Mouse (Mus musculus) heart, postnatal 10 days (tissue): ENCODE measurements around the gene Gpr142. TPM values are rescaled to one million over a fixed set of nuclear protein-coding genes. Genes with fewer than 3 reads are reported as not detected.

Experiments used
- DNase-seq, 2 experiments: peaks; one replicate each; pipeline ENCODE4 v3.0.0; 2021
- intact Hi-C: fragments of 180-260 bp; cut with DNase I; formaldehyde crosslinking; loops from one replicate; pipeline ENCODE4 v1.15.1; 2025
- total RNA-seq, 2 experiments: library from RNA; stranded (reverse); gene quantifications; 2 replicates each; pipeline ENCODE4 v1.2.3; 2021

Gpr142 gene
- total RNA-seq, 2 experiments from 2014 or later, result not detected

DNA sequence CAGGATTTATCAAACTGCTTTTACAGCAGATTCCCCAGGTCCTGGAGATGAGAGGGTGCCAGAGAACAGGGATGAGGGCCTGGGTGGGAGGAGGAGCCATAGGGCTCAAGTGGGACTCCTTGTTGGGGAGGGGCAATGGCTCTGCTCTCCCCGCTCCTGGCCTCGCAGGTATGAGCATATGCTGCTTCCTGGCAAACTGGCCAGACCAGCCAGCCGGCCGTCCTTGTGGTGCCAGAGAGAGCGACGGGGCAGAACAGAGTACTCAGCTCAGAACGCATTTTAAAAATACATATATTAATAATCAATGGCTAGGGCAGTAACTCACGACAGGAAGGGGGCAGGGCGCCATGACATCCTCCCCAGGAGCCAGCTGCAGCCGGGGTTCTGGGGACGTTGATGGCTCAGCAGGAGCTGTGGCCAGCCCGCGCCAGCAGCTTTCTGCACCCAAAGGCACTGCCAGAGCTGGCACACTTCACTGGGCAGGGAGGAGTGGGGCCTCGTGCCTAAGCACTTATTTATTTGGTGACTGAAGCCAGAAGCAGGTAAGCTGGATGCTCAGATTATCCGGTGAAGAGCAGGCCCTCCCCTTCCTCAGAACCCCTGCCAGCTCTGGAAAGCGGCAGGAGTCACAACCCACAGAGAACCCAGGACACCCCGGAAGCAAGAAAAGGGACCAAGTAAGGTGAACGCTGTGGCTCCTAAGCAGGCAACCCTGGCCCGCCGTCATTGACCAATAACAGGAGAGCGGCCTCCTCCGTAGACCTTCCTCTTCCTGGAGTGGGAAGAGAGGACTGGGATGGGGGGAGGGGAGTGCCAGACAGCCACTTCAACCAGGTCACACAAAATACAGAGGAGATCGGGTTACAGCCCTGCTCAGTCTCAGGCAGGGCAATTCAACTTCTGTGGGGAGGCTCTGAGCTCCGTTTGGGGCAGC is 31.0 kb downstream of the Gpr142 start:
- intact Hi-C loops, result loop anchor here (2.0 kb wide), 1 partner anchor 17 kb away; no protein-coding TSS in a partner anchor
- DNase-seq, result peak; percentile 66 to 75

GRCm38 (mm10) chr11:114830433-114830773 is 31.7 kb downstream of the Gpr142 start:
- intact Hi-C loops, result no loop called here
- no peak for DNase-seq

DNA sequence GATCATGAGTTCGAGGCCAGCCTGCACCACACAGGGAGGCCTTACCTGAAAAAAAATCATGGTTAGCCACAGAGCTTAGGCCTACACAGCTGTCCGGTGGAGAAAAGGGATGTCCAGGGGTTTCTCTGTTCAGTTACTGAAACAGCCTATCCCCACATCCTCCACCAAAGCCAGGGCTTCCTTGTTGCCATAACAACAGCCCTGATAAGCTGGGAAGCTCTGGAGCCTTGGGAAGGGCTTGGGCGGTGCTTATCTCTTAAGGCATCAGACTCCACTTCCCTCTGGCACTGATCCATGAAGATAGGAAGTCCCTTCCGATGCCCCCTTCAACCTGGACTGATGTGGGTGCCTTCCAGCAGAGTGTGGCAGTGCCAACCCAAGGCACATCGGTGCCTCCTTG is 34.4 kb downstream of the Gpr142 start:
- DNase-seq, result no peak
- intact Hi-C loops, result no loop called here

- intact Hi-C loops, result no loop called here
- DNase-seq, result peak; percentile 68 to 76
Measured at GRCm38 (mm10) chr11:114843818-114844463, 45.2 kb downstream of the Gpr142 start.

DNA sequence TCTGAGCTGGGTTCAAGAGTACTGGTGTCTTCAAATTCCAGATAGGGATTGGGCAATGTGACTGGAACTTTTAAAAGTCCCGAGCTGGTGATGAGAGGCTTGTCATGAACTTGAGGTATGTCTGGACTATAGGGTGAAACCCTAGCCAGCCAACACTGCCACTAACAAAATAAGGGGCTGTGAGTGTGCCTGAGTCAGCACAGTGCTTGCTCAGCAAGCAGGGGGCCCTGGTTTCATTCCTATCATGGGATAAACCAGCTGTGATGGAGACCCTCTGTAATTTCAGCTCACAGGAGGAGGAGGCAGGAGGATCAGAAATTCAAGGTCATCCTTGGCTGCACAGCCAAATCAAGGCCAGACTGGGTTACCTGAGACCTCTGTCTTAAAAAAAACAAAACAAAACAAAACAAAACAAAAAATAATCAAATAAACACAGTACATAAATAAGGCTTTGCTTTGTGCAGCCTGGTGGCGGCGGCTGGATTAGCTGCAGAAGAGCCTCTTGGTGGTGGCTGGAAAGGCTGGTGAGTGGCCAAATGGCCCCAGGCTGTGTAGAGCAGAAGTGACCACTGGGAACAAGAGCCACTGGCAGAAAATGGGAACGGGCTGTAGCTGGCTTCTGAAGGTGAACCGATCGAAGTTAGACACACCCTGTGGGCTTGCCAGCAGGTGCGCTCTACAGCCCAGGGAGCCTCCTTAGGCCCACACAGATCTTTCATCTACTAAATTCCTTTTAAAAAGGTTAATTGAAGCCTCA is 45.9 kb downstream of the Gpr142 start:
- intact Hi-C loops, result no loop called here
- DNase-seq, result no peak

- no peak for DNase-seq
- intact Hi-C loops, result loop anchor here (2.0 kb wide), 1 partner anchor 18 kb away; no protein-coding TSS in a partner anchor
Measured at GRCm38 (mm10) chr11:114846336-114846735, 47.6 kb downstream of the Gpr142 start.

GRCm38 (mm10) chr11:114847008-114847407 is 48.3 kb downstream of the Gpr142 start:
- intact Hi-C loops, result loop anchor here (2.0 kb wide), 1 partner anchor 18 kb away; no protein-coding TSS in a partner anchor

DNA sequence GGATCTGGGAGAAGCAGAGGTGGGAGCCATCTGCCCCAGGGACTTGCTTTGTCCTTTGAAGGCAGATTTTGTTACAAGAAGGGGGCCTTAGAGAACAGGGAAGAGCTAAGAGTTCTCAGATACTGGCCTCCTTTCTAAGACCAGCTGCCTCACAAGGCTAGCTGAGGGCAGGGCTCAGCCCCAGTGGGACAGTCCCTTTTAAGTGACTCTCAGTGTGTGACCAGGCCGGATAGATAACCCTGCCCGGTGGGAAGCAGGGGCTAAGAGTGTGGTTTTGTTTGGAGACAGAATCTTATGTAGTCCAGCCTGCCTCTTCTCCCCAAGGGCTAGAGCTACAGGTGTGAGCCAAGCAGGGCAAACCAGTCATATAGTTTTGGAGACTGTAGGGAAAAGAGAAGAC is 50.8 kb downstream of the Gpr142 start:
- intact Hi-C loops, result no loop called here
- DNase-seq, result no peak

More at GRCm38 (mm10) chr11:114847008-114847407, 48.3 kb downstream of the Gpr142 start:
- no peak for DNase-seq

DNA sequence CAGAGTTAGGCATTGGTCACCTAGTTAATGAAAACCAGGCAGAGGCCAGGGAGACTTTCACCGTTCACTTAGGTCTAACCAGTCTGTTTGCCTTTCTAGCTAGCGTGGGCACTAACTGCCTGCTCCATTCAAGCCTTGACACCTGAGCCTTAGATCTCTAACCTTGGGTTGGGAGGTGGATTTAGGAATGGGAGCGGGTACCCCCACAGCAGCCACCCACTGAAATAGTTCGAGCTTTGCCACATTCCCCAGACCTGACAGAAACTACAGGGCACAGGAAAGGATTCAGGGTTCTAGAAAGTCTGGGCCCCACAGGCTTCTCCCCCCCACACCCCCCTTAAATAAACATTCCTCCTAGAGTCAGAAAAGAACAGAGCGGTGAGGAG is 51.3 kb downstream of the Gpr142 start:
- no peak for DNase-seq
- intact Hi-C loops, result no loop called here

GRCm38 (mm10) chr11:114850452-114851268 is 51.9 kb downstream of the Gpr142 start, which contains the start of gene Gprc5c:
Gene Gprc5c, plus strand, starts transcription at chr11:114851152.
- intact Hi-C loops, result no loop called here
- peak; percentile 52 to 74 for DNase-seq

GRCm38 (mm10) chr11:114851269-114851607 is 52.5 kb downstream of the Gpr142 start:
- intact Hi-C loops, result no loop called here
- peak in 1 of 2 experiments; percentile 37 for DNase-seq

GRCm38 (mm10) chr11:114851608-114852310 is 53.0 kb downstream of the Gpr142 start:
- intact Hi-C loops, result no loop called here
- DNase-seq, result peak; percentile 64 to 75

GRCm38 (mm10) chr11:114852311-114853173 is 53.8 kb downstream of the Gpr142 start:
- intact Hi-C loops, result no loop called here
- no peak for DNase-seq

- no peak for DNase-seq
- intact Hi-C loops, result no loop called here
Measured at GRCm38 (mm10) chr11:114853174-114853838, 54.6 kb downstream of the Gpr142 start.

- no peak for DNase-seq
- intact Hi-C loops, result no loop called here
Measured at GRCm38 (mm10) chr11:114854581-114854980, 55.9 kb downstream of the Gpr142 start.

DNA sequence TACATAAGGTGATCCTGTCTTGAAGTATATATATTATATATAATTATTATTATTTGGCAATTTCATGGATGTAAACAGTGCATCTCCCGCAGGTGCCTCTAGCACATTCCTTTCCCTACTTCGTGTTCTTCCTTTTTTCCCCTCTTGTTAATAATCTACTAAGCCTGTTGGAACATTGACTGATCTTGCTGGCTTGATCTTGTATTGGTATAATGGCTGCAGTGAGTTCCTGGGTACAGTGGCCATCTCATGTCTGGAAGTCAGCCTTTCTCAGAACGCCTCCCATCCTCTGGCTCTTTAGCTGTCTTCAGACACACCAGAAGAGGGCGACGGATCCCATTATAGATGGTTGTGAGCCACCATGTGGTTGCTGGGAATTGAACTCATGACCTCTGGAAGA is 57.4 kb downstream of the Gpr142 start:
- no peak for DNase-seq
- intact Hi-C loops, result no loop called here
